Mouse (Mus musculus) ZHBTc4 (cell line): Measurements from ENCODE around the gene Lima1.

Experiments used
- DNase-seq: peaks from one replicate; pipeline ENCODE4 v3.0.0-alpha.2; 2011; ENCODE audit warnings: low read depth, low spot score

Gene Lima1

GRCm38 (mm10) chr15:99866450-99867221, 8.6 kb downstream of the Lima1 start:
- DNase-seq, result no peak

GRCm38 (mm10) chr15:99865942-99866341, 9.3 kb downstream of the Lima1 start:
- peak; percentile 51 for DNase-seq

GRCm38 (mm10) chr15:99865494-99865941, 9.7 kb downstream of the Lima1 start:
- DNase-seq, result no peak

- DNase-seq, result no peak
Measured at GRCm38 (mm10) chr15:99865046-99865445, 10.2 kb downstream of the Lima1 start.

- peak; percentile 74 for DNase-seq
Measured at GRCm38 (mm10) chr15:99863786-99864185, 11.5 kb downstream of the Lima1 start.

GRCm38 (mm10) chr15:99863358-99863757, 11.9 kb downstream of the Lima1 start:
- no peak for DNase-seq

- no peak for DNase-seq
Measured at GRCm38 (mm10) chr15:99862473-99862872, 12.8 kb downstream of the Lima1 start.

GRCm38 (mm10) chr15:99861955-99862354, 13.3 kb downstream of the Lima1 start:
- DNase-seq, result no peak

- DNase-seq, result no peak
Measured at GRCm38 (mm10) chr15:99861536-99861935, 13.7 kb downstream of the Lima1 start.

GRCm38 (mm10) chr15:99859644-99860392, 15.4 kb downstream of the Lima1 start:
- DNase-seq, result no peak

- DNase-seq, result peak; percentile 86
Measured at GRCm38 (mm10) chr15:99857479-99857878, 17.8 kb downstream of the Lima1 start.

- no peak for DNase-seq
Measured at GRCm38 (mm10) chr15:99855119-99855518, 20.1 kb downstream of the Lima1 start.

GRCm38 (mm10) chr15:99852606-99853237, 22.5 kb downstream of the Lima1 start:
- DNase-seq, result no peak

- no peak for DNase-seq
Measured at GRCm38 (mm10) chr15:99850265-99850664, 25.0 kb downstream of the Lima1 start.

GRCm38 (mm10) chr15:99847937-99848336, 27.3 kb downstream of the Lima1 start:
- no peak for DNase-seq

GRCm38 (mm10) chr15:99847207-99847881, 27.9 kb downstream of the Lima1 start:
- no peak for DNase-seq

- DNase-seq, result no peak
Measured at GRCm38 (mm10) chr15:99846633-99847032, 28.6 kb downstream of the Lima1 start.

GRCm38 (mm10) chr15:99843856-99844255, 31.4 kb downstream of the Lima1 start:
- no peak for DNase-seq

GRCm38 (mm10) chr15:99839910-99840309, 35.3 kb downstream of the Lima1 start:
- DNase-seq, result peak; percentile 92

- DNase-seq, result peak; percentile 80
Measured at GRCm38 (mm10) chr15:99839165-99839840, 36.0 kb downstream of the Lima1 start.

- no peak for DNase-seq
Measured at GRCm38 (mm10) chr15:99837561-99837960, 37.7 kb downstream of the Lima1 start.
